Mouse (Mus musculus) yolk sac, embryonic 10.5 days (tissue): ENCODE measurements around the gene Map3k4.

Experiments
- DNase-seq: peaks from one replicate; pipeline ENCODE4 v3.0.0-alpha.2; 2017; ENCODE audit warnings: low spot score

The Map3k4 gene

GRCm38 (mm10) chr17:12184283-12184682 is 134.3 kb downstream of the Map3k4 start:
- DNase-seq: no peak

GRCm38 (mm10) chr17:12182702-12183485 is 135.7 kb downstream of the Map3k4 start:
- DNase-seq: no peak

GRCm38 (mm10) chr17:12179766-12180165 is 138.8 kb downstream of the Map3k4 start:
- DNase-seq: no peak

- DNase-seq: no peak
Observed at GRCm38 (mm10) chr17:12179339-12179738, 139.3 kb downstream of the Map3k4 start.
